Mouse (Mus musculus) brain, embryonic 18.5 days (tissue): ENCODE data around the gene Ppp2r1b.
"Not testable (repeated sequence)": the region's sequence is repeated elsewhere in the genome, so short reads cannot be mapped to it uniquely, and the experiment has no call there.

Experiments used
- DNase-seq: peaks from one replicate; pipeline ENCODE4 v3.0.0-alpha.2; 2012; ENCODE audit warnings: low read depth, low spot score

Ppp2r1b gene

DNA sequence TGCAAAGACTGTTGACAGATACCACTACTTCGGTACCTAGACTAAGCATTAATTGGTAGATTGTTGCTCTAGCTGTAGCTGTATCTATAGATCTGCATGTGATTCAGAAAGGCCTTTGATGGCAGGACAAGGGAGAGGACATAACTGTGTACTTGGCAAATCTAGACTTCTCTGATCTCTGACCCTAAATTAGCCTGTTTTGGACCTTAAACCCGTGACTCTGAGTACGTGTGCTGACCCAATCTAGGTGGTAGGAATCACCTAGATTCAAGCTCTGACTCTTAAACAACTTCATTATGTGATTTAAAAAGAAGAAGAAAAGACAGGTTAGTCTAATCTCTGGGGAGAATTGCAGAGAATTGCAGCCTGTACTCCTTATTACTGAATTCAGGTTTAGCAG is at the start of gene Ppp2r1b:
Gene Ppp2r1b, plus strand, starts transcription at position 221 of the 400 bp plus-strand sequence.
- no peak for DNase-seq

DNA sequence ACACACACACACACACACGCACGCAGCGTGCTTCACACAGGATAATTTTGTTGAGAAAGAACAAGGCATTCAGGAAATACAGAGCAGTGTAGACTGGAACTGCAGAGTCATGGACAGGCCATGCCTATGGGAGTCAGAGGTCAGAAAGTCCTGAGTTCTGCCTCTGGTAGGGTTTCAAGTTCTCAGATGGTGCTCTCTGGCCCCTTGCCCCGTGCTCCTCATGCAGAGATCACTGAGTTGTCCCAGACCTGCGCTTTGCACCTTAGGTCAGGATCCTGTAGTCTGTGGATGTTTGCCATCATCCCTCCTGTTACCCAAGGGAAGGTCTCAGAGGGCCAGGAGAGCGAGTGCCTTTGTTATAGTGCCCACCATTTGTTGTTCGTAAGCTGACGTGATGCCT is 48.3 kb upstream of the Ppp2r1b start:
- DNase-seq, result no peak

DNA sequence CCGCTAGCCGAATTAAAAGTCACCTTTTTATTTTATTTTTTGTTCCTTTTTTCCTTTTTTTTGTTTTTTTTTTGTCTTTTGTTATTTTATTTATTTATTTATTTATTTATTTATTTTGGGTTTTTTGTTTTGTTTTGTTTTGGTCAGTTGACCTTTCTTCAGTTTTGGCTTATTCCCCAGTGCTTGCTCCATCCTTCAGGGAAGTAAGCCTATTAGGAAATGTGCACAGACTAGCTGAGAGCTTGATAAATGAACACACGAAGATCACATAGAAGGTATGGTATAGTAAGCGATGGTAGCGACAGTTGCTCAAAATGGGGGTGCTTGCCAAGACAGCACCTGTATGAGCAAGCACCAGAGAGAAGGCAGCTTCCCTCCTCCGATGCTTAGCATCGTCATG is 47.5 kb upstream of the Ppp2r1b start:
- DNase-seq, result no peak

DNA sequence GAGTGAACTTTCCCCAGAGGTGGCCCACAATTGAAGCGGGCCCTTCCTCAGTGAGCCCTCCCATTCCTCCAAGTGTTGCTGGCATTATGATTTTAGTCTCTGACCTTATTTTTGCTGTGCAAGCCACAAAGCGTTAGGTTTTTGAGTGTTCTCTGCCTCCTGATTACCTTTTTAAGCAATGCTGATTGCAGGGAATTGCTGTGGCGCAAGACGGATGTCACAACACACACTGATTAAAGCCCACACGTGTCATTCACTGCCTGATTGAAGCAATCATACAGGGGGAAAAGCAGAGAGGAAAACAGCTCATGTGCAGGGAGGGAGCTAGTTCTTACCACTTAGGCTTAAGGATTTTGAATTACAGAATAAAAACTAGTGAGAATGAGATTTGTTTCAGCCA is 46.7 kb upstream of the Ppp2r1b start:
- DNase-seq, result no peak

DNA sequence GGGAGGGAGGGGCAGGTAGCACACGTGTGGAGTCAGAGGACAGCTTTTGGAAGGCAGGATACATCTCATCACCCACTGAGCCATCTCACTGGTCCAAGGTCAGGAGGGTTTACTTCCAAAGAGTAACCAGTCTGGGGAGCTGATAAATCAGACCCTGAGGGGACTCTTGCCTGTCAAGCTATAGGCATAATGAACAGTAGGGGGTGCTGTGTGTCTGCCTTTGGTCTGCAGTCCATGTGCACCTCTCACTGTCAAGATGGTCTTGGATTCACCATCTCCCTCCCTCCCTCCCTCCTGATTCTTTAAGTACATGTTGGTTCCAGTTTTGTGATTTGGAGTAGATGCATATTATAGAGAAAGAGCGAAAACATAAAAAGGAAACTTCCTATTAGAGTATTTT is 44.1 kb upstream of the Ppp2r1b start:
- DNase-seq, result no peak

DNA sequence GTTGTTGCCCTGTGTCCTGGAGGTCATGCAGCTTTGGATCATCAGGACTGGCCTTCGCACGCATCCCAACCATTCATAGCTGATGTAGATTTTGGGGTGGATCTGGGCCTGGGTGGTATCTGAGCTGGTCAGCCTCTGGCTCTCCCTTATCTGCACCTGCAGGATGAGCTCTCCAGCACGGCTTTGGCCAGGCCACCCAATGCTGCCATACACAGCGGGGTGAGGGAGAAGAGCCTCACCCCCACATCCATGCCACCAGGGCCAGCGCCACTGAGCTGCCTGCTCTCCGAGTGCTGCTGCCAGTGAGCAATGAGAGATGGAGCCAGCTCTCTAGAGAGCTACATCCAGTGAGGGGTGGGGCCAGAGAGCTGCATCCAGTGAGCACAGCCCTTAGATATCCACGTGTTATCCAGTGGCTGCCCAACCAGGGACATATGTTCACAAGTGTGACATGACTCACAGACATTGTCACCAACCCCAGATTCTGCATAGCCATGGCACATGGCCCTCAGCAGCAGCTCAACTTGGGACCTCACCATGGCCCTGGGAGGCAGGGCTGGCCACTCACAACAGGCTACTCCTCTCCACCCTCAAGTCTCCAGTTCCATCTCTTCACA is 41.9 kb upstream of the Ppp2r1b start:
- DNase-seq, result no peak

DNA sequence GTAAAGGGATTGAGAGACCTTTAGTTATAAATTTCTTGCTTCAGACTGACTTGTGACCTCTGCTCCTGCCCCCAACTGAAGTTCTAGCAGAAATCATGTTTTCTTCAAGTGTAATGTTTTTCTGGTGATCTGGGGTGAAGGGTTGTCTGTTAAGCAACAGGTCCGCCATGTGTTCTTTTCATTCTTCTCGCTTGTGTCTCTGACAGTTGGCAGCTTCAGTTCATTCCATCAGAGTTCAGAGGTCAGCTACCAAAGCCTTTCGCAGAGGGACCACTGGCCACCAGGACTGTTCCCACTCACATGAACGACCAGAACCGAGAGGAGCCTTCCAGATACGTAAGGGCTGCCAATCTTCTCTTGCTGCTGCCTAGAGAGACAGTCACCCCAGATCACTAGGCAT is 36.6 kb upstream of the Ppp2r1b start:
- no peak for DNase-seq

DNA sequence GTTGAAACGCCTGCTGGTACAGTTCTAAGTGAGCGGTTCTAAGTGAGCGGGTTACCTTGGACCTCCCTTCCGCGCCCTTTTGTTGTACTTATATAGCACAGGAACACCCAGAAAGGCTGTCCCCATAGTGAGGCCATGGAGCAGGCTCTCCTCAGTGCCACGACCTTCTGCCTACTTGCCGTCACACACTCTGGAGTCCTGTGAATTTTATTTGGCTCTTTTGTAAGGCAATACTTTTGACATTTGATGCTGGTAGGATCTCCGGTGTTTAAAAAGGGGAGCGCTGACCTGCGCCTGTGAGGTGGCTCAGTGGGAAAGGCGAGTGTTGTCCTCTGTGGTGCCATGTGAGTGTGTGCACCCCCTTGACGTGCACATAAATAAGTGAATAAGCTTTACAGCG is 36.0 kb upstream of the Ppp2r1b start:
- no peak for DNase-seq

DNA sequence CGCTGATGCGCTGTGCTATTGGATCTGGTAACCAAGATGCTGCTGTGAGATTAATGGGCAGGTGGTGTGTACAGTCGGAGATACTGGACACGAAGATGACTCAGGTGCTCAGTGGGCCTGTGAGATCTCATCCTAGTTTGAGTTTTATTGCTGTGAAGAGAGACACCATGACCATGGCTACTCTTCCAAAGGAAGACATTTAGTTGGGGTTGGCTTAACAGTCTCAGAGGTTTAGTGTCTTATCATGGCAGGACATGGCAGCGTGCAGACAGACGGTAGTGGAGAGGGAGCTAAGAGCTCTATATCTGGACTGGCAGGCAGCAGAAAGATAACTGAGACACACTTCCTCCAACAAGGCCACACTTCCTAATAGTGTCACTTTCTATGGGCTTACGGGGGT is 33.9 kb upstream of the Ppp2r1b start:
- DNase-seq, result no peak

DNA sequence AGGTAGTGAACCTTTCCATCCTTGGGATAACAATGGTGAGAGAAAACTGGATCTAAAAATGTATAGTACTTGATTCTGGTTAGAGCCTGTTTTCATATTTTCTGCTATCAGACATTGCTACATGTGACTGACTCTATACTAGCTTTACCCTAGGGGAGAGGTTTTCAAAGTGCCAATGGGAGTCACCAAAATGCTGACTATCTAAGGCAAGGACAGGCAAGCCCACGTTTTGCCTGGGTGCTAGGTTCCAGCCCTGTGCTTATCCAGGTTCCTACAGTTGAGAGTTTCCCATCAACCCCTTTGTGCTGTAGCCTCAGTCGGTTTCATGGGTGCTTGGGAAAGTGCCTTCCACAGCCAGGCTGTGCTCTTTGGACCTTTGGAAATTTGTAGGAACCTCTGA is 33.4 kb upstream of the Ppp2r1b start:
- DNase-seq, result no peak

DNA sequence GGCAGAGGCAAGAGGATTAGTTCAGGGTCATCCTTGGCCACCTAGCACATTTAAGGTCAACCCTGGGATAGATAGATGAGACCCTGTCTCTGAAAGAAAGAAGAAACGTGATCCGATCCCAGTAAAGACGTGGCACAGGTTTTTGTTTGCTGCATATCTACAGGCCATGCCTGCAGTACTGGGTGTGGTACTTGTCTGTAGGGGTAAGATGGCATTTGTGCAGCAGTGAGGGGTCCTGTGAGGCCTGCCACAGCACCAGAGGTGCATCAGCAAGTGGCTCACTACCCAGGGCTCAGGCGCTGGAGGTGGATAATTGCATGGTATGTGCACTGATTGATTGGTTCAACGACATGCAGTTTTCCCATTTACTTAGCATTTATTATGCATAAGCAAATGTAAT is 31.3 kb upstream of the Ppp2r1b start:
- no peak for DNase-seq

DNA sequence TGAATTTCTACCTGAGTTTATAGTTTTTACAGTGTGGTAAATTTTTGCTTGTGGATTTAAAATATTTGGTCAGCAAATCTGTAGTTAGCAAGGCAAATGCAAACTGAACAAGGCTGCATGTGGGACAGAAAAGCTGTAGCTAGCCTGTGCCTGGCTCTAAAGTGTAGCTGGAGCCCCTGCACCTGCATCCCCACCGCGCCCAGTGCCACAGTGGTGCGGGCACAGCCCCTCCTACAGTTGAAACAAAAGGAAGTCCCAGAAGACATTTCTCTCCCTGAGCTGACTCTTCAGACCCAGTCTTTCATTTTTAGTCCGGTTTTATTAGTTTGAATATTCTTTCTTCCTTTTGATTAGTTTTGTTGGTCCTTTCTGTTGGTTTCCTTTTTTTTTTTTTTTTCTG is 29.4 kb upstream of the Ppp2r1b start:
- no peak for DNase-seq

DNA sequence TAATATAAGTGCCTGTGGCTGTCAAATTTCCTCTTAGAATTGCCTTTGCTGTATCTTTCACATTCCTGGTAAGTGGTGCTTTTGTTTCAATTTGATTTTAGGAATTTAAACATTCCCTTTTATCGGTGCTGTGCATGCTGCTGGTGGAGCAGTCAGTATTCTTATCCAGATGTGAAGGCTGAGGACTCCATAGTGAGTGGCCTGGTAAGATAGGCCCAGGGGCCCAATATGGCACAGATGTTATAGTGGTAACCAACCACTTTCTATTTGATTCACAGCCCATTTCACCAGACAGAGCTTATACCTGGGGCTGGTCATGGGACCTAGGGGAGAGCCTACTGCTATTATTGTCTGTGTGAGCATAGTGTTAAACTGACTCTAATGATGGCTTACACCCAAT is 28.6 kb upstream of the Ppp2r1b start:
- DNase-seq, result no peak

DNA sequence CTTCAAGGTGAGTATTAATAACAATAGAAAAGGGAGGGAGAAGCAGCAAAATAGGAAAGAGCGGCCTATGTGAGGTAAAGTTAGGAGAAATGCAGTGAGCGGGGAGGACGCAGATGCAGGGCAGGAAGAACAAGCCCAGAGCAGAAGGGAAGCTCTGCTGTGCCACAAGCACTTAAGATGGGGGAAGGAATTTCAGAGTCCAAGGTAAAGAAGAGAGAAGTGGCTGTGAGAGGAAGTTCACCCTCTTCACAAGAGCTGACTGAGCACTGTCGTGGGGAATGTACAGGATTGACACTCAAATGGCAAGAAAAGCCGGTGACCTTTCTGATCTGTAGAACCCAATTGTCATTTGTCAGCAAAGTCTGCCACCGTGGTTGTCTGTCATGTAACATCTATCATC is 27.1 kb upstream of the Ppp2r1b start:
- DNase-seq, result no peak

DNA sequence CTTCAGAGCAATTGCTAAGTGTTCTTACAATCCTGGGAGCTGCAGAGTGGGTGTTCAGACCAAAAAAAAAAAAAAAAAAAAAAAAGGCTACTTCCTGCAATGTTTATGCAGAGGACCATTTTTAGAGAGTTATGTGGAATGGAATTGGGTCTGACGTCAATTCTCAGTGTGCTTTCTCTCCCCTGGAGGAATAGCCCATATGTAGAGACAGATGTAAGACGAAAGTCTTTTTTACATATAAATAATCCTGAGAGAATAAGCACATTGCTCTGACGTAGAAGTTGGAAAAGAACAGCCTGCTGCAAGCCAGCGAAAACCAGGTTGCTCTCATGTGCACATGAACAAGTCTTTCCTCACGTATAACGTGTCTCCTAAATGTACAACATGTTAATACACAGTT is 25.4 kb upstream of the Ppp2r1b start:
- DNase-seq, result no peak

DNA sequence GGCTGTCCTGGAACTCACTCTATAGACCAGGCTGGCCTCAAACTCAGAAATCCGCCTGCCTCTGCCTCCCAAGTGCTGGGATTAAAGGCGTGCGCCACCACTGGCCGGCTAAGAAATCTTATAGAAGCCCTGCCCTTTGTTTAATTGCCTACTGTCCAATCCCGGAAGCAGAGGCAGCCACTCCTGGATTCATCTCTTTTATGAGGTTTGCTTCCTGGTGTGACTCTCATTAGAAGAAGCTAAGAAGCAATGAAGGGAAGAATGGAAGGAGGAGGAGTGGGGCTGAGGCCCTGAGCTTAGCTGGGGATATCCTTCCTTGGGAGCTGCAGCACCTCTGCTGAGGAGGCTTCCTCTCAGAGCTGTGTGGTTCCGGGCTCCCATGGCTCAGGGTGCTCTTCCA is 23.4 kb upstream of the Ppp2r1b start:
- no peak for DNase-seq

DNA sequence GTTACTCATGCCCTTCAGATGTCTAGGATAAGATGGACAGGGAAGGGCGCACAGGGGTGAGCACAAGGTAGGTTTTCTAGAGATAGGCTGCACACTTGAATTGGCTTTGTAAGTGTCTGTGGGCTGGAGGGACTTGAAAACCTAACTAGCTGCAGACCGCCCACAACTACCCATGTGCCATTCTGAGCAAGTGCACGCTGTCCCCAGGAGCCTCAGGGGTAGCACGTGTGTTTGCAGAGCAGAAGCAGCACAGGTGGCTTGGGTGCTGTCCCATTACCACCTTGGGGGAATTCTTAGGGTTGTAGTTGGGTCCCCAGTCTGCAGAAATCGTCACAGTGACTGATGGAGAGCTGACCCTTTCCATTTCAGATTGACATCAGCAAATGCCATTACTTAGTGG is 22.9 kb upstream of the Ppp2r1b start:
- no peak for DNase-seq

DNA sequence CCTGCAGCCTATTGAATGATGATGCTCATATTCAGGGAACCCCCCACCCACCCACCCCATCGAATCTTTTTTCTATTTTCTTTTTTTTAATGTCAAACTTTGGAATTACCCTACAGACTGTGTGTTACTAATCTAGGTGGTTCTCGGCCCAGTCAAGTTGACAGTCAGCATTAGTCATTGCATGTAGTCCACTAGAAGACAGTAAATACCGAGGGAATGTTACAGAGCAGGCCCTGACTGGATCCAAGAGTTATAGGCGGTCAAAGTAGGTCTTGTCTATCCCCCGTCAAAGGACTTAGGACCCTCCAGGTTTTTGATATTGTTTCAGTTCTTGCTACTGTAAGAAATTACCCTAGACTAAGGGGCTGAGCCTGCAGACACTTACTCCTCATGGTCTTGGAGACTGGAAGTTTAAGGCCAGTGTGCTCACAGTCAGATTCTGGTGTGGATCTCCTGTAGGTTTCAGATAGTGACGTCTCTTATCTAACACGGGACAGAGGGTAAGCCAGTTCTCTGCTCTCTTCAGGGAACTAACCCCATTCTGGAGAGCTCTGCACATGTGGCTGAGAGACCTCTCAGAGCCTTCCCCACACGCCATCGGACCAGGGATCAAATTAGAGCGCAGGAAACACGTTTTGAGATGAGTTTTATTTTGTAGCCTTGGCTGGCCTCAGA is 21.2 kb upstream of the Ppp2r1b start:
- no peak for DNase-seq

DNA sequence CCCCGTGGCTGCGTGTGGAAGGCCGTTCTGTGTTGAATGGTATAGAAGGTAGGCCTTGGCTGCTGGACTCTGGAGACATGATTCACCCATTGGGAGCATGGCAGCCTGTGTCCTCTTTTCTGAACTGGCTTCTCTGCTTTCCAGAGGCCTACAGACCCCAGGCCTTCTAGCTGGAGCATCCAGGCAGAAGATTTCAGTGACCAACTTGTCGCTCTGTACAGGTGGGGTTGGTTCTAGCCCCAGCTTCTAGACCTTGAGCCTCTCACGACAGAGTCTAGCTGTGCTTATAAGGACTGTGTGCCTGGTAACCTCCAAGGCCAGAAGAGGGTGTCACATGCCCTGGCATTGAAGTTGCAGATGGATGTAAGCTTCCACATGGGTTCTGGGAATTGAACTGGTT is 13.6 kb upstream of the Ppp2r1b start:
- DNase-seq, result no peak

DNA sequence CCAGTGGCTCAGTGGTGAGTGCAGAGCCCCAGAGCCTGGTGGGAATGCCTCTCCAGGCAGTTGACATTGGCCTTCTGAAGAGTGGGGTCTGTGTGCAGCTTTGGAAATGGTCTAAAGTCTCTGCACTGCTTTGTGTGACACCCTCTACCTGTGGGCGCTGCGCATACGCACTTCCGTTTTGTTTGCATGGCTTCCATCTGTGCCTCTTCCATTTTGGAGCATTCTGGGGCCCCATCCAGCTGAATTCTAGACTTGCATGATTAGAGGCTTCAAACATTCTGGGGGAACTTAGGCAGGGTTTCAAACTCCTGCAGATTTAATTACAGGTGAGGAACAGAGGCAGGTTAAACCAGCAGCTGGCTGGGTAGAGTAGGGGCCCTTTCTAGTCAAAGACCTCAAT is 12.9 kb upstream of the Ppp2r1b start:
- DNase-seq, result no peak

DNA sequence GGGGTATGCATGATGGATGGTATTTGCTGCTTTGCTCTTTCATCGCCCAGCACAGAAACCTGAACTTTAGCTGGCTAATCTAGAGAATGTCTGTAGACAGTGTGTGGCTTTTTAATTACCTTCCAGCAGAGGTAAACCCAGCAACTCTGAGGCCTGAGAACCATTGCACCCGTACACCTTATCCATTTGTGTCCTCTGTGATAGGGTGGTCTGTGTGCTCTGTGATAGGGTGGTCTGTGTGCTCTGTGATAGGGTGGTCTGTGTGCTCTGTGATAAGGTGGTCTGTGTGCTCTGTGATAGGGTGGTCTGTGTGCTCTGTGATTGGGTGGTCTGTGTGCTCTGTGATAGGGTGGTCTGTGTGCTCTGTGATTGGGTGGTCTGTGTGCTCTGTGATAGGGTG is 12.5 kb upstream of the Ppp2r1b start:
- not testable (repeated sequence) for DNase-seq

DNA sequence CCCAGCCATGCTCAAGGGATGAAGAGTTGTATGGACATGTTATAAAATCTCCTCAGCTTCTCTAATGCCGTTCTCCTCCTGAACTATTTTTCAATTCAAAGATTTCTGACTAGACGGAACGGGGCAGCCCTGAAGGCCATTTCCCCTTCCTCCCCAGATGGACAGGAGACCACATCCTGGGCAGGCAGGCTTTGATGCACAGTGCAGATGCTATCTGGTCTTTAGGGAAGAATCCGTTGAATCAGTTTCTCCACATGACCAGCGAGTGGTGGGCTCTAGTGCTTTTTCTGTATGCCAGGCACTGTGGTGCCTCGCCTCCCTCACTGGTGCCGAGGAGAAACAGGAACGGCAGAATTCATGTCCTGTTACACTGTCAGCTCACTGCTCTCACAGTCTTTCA is 11.3 kb upstream of the Ppp2r1b start:
- no peak for DNase-seq

DNA sequence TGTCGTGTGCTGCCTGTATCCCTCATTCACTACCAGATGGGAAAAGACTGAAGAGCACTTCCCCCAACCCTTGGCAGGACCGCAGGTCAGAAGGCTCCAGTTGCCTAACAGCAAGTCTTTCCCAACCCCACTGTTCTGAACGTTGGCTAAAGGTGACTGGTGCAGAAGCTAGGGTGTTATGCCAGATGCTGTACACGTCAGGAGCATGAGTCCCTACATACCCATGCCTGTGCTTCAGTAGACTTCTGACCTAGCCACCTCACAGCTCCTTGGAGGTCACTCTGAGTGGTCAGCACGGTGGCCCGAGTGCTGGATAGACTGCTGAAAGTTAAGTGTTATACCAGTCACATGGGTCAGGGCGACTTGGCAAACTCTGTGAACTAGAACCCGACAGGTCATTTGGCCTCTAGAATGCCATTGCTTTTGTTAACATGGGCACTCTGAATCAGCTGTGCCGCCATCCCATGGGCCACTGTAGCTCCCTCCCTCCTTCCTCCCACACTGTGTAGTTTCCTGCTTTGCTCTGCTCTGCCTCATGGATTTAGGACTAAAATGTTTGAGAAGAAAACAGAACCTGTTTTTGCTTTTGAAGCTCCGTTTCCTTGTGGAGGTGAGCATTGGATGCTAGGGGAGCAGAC is 9.9 kb upstream of the Ppp2r1b start:
- no peak for DNase-seq
